Mouse (Mus musculus) kidney, embryonic 14.5 days (tissue): ENCODE results near the gene Ficd. TPM values are rescaled to one million over a fixed set of nuclear protein-coding genes. Genes with fewer than 3 reads are reported as not detected.
A peak's percentile ranks its signal among the peaks of the same experiment; 100 is the strongest.

Experiments used
- ATAC-seq: fragments of 200-750 bp; cut with Nextera tagmentation; 2 replicates; pipeline ENCODE4 v1.8.0; 2017; ENCODE audit warnings: moderate number of reproducible peaks, mild to moderate bottlenecking, moderate TSS enrichment, moderate library complexity; ENCODE audit not compliant: low FRiP score, low TSS enrichment
- H3K27ac ChIP-seq: fragments of 300-500 bp; sonication (generic); 2 replicates; pipeline ENCODE4 v1.5.1; 2014; ENCODE audit warnings: low read depth, mild to moderate bottlenecking, low read length, moderate library complexity, mixed read lengths
- H3K27me3 ChIP-seq: fragments of 300-500 bp; sonication (generic); 2 replicates; pipeline ENCODE4 v1.6.1; 2014; ENCODE audit warnings: mild to moderate bottlenecking, low read length; ENCODE audit not compliant: control insufficient read depth, insufficient read depth
- H3K36me3 ChIP-seq: fragments of 300-500 bp; sonication (generic); 2 replicates; pipeline ENCODE4 v1.6.1; 2014; ENCODE audit warnings: low read length, mixed read lengths; ENCODE audit not compliant: control insufficient read depth, insufficient read depth
- H3K4me1 ChIP-seq: fragments of 300-500 bp; sonication (generic); 2 replicates; pipeline ENCODE4 v1.6.1; 2014; ENCODE audit warnings: low read length, mixed read lengths; ENCODE audit not compliant: control insufficient read depth, insufficient read depth
- H3K4me2 ChIP-seq: fragments of 300-500 bp; sonication (generic); replicated peaks from 2 replicates; pipeline ENCODE4 v1.6.1; 2014; ENCODE audit warnings: low read depth, mild to moderate bottlenecking, low read length
- H3K4me3 ChIP-seq: fragments of 300-500 bp; sonication (generic); 2 replicates; pipeline ENCODE4 v1.5.1; 2014; ENCODE audit warnings: mild to moderate bottlenecking, low read length
- H3K9ac ChIP-seq: fragments of 300-500 bp; sonication (generic); 2 replicates; pipeline ENCODE4 v1.6.1; 2014; ENCODE audit warnings: low read depth, mild to moderate bottlenecking, low read length, moderate library complexity
- H3K9me3 ChIP-seq: fragments of 300-500 bp; sonication (generic); 2 replicates; pipeline ENCODE4 v1.6.1; 2016; ENCODE audit warnings: low read length; ENCODE audit not compliant: control insufficient read depth
- WGBS: fragments of 180-500 bp; shearing (Covaris S2); extraction: QIAGEN DNeasy Blood & Tissue Kit; methylation state at CpG from one replicate; pipeline ENCODE4 v1.1.7; 2014; 5-methylcytosine and 5-hydroxymethylcytosine counted together
- polyA plus RNA-seq: library from polyadenylated mRNA; unstranded; fragments of >200 nt; fragmentation: Nextera tagmentation; extraction: Ambion mirVana; gene quantifications from 2 replicates; pipeline ENCODE4 v1.2.1, GENCODE M21; 2014

Gene Ficd
- polyA plus RNA-seq, 1 experiment from 2014 or later = 4.3 TPM

GRCm38 (mm10) chr5:113764426-113764825, 28.8 kb downstream of the Ficd start:
- WGBS = 93% methylated on average over 7 of the region's 7 CpGs
- H3K27ac ChIP-seq = no peak overlapping the region
- ATAC-seq = no peak
- H3K4me2 ChIP-seq = no peak overlapping the region
- H3K4me3 ChIP-seq = no peak overlapping the region
- peaks cover 71% of the 10 kb centered on the region for H3K36me3 ChIP-seq
- no peaks in the 10 kb centered on the region for H3K27me3 ChIP-seq
- no peak overlapping the region for H3K9ac ChIP-seq
- no peaks in the 10 kb centered on the region for H3K9me3 ChIP-seq
- peaks cover 4% of the 10 kb centered on the region; the same call in 1 of the 2 replicates for H3K4me1 ChIP-seq

DNA sequence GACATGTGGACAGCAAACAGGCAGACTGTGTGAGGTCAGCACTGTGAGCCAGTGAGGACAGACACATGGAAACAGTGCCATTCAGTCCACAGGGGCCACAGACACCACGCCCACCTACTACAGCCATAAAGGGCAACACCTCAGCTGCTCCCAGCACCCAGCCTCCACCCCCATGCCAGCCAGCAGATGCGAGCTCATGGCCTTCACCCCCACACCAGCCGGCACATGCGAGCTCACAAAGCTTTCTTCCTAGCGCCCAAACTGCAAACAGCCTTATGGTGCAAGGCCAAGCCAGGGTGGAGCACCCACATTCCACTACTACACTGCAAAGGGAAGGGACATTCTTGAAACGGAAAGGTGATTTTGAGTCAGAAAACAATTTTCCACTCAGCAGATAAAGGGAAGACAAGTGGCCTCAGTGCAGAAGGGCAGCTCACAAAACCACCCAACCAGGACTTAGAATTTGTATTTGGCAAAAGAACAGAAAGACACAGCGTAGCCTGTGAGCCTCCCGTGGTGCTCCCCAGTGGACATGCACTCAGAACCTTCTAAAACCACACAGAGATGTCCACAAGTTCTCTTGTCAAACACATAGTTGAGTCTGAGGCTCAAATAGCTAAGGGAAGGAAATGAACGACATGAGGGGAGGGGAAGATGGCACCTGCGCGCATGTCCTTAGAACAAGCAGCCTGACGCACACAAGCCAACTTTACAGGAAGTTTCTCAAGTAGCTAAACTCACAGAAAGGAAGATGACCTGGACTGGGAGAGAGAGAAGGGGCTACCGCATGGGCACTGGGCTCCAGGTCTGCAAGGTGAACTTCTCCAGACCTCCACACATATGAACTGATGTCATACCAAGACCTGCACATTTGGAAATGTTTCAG, 30.3 kb downstream of the Ficd start:
- ATAC-seq = no peak
- peaks cover 17% of the 10 kb centered on the region for H3K4me1 ChIP-seq
- H3K4me3 ChIP-seq = no peak overlapping the region
- WGBS = 83% methylated on average over 13 of the region's 13 CpGs
- H3K27me3 ChIP-seq = no peaks in the 10 kb centered on the region
- peaks cover 56% of the 10 kb centered on the region for H3K36me3 ChIP-seq
- no peak overlapping the region for H3K27ac ChIP-seq
- H3K9ac ChIP-seq = no peak overlapping the region
- no peaks in the 10 kb centered on the region for H3K9me3 ChIP-seq
- no peak overlapping the region for H3K4me2 ChIP-seq

DNA sequence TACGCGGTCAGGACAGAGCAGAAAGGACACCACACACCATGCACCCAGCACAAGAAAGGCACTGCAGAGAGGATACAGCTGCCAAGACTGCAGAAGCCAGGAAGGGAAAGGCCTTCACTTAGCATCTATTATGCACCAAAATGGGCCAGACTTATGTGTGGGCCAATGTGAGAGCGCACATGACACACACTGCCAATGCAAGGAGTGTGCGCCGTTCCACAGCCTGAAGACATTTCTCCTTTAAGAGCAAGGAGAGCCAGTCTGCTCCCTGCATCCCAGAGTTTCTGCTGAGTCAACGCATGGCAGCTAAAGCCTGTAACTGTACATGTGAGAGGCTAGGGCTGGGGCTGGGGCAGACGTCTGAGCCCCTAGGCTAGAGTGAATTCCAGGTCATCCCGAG, 33.2 kb downstream of the Ficd start:
- Histone ChIP-seq H3K9me3 (no peaks in the 10 kb centered on the region), H3K9ac (no peak overlapping the region), H3K36me3 (peaks cover 29% of the 10 kb centered on the region; the same call in 1 of the 2 replicates), H3K4me1 (peaks cover 23% of the 10 kb centered on the region), H3K27ac (no peak overlapping the region), H3K4me2 (no peak overlapping the region), H3K27me3 (no peaks in the 10 kb centered on the region), H3K4me3 (no peak overlapping the region)
- WGBS = 91% methylated on average over 8 of the region's 8 CpGs
- no peak for ATAC-seq

DNA sequence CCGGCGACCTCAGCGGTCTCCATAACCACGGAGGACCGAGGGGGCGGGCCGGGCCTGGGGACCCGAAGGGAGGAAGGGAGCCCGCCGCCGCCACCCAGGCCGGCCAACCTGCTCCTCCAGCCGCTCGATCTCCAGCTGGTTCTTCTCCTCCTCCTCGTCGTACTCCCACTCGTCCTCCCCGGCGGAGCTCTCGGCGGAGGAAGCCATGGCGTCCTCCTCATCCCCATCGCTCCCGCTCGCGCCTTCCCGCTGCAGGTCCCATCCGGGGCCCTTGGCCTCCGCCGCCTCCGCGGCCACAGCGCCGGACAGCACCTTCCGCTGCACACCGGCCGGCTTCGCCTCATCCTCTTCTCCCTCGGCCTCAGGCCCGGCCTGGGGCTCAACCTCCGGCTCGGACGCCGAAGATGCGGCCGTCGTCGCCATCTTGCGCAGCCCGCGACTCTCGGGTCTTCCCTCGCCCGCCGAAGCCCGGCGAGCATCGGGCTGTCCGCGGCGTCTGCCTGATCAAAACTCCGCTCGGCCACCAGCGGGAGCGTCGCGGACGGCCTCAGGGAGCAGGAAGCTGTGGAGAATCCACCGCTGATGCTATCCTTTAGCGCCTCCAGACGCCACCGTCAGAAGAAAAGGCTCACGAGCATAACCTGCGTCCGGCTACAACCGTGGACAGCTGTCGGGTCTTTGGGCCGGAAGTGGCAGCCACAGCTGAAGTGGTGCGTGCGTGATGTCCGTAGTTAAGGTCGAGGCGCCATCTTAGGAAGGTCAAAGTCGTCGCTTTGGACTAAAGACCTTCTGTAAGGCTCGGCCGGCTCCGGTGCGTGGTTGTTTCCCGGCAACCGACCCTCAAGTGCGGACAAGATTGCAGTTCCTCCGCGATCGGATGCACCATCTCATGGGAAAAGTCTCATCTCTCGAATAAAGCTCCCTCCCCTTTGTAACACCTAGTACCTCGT, 35.9 kb downstream of the Ficd start:
- Histone ChIP-seq H3K27me3 (no peaks in the 10 kb centered on the region), H3K9ac (peak overlapping the region; percentile 98), H3K36me3 (peaks cover 39% of the 10 kb centered on the region), H3K27ac (peak overlapping the region; percentile 99), H3K4me3 (peak overlapping the region; percentile 99), H3K4me2 (peak overlapping the region; percentile 87), H3K4me1 (peaks cover 23% of the 10 kb centered on the region), H3K9me3 (no peaks in the 10 kb centered on the region)
- peak; percentile 73 for ATAC-seq
- WGBS = under 1% methylated on average over 93 of the region's 97 CpGs

DNA sequence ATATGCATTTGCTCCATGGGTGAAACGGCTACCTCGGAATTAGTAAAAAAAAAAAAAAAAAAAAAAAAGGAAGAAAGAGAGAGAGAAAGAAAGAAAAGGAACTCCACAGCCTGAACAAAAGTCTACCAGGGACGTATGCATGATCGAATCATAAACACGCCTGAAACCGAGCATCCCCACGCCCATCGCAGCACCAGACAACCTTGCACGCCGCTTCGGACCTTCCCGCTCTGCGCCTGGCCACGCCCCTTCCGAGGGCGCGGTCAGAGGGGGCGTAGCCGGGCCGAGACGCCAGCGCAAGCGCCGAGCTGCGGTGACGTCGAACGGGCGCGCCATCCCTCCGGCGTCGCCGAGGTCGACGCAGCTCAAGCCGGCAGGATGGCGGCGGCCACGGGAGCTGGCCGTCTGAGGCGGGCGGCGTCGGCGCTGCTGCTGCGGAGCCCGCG, 36.9 kb downstream of the Ficd start, which contains the start of the genes Sart3 and Iscu:
Gene Sart3 (minus strand): TSS at position 61 of the 446 bp plus-strand sequence.
Gene Iscu (plus strand): TSS at position 299 of the 446 bp plus-strand sequence.
- H3K4me1 ChIP-seq = peaks cover 23% of the 10 kb centered on the region
- H3K27ac ChIP-seq = peak within 1 kb of the TSS; percentile 99
- H3K4me2 ChIP-seq = peak within 1 kb of the TSS; percentile 87
- peak; percentile 89 for ATAC-seq
- H3K27me3 ChIP-seq = no peaks in the 10 kb centered on the region
- peak within 1 kb of the TSS; percentile 99 for H3K4me3 ChIP-seq
- peaks cover 38% of the 10 kb centered on the region for H3K36me3 ChIP-seq
- no peaks in the 10 kb centered on the region for H3K9me3 ChIP-seq
- peak within 1 kb of the TSS; percentile 98 for H3K9ac ChIP-seq
- under 1% methylated on average over 49 of the region's 49 CpGs for WGBS

- 2% methylated on average over 31 of the region's 38 CpGs for WGBS
- peaks cover 23% of the 10 kb centered on the region for H3K4me1 ChIP-seq
- H3K4me2 ChIP-seq = peak overlapping the region; percentile 87
- H3K27ac ChIP-seq = no peak overlapping the region; the same call in 1 of the 2 replicates
- peak overlapping the region; percentile 75 for H3K9ac ChIP-seq
- peak; percentile 36 for ATAC-seq
- H3K36me3 ChIP-seq = peaks cover 33% of the 10 kb centered on the region
- no peaks in the 10 kb centered on the region for H3K27me3 ChIP-seq
- H3K4me3 ChIP-seq = peak overlapping the region; percentile 99
- H3K9me3 ChIP-seq = no peaks in the 10 kb centered on the region
These were observed 37.4 kb downstream of the Ficd start for GRCm38 (mm10) chr5:113772905-113773519.

- H3K9me3 ChIP-seq = no peaks in the 10 kb centered on the region
- peaks cover 23% of the 10 kb centered on the region for H3K4me1 ChIP-seq
- H3K4me3 ChIP-seq = peak overlapping the region; percentile 99
- no peak overlapping the region for H3K27ac ChIP-seq
- no peaks in the 10 kb centered on the region for H3K27me3 ChIP-seq
- 3% methylated on average over 7 of the region's 7 CpGs for WGBS
- H3K36me3 ChIP-seq = peaks cover 29% of the 10 kb centered on the region
- peak overlapping the region; percentile 87 for H3K4me2 ChIP-seq
- ATAC-seq = no peak; the same call in 1 of the 2 replicates
- peak overlapping the region; percentile 75; the same call in 1 of the 2 replicates for H3K9ac ChIP-seq
These were observed 38.1 kb downstream of the Ficd start for GRCm38 (mm10) chr5:113773664-113774063.

GRCm38 (mm10) chr5:113775585-113775984, 40.0 kb downstream of the Ficd start:
- Histone ChIP-seq H3K27ac (no peak overlapping the region), H3K36me3 (peaks cover 29% of the 10 kb centered on the region), H3K9ac (no peak overlapping the region), H3K4me1 (peaks cover 7% of the 10 kb centered on the region; the same call in 1 of the 2 replicates), H3K9me3 (no peaks in the 10 kb centered on the region), H3K4me2 (no peak overlapping the region), H3K4me3 (no peak overlapping the region), H3K27me3 (no peaks in the 10 kb centered on the region)
- 90% methylated on average over 10 of the region's 10 CpGs for WGBS
- no peak for ATAC-seq
